ENCODE assay signal across 26 mouse cellular contexts in genomic region chr1:68049856-68050255, GRCm38 (mm10).
DNase-seq lines count a peak whose midpoint lies in the region; ATAC-seq lines count a peak whose summit lies in the region.
"Had no signal": no experiment of that assay in that cellular context is flagged by ENCODE, and none has a peak within 500 bp of the region (broad histone marks: within the 10 kb centered on the region; RNA-seq: fewer than 3 reads in every experiment).

No protein-coding gene starts in this region.

- no peak overlapping the region for H3K9ac ChIP-seq in limb, embryonic 13.5 days
- H3K9ac ChIP-seq in neural tube, embryonic 13.5 days, result no peak overlapping the region
- H3K9ac ChIP-seq in midbrain, embryonic 14.5 days (replicated peaks; ENCODE audit: low read length), result no peak overlapping the region
- H3K9ac ChIP-seq: embryonic facial prominence, embryonic 15.5 days; forebrain, embryonic 12.5 days; forebrain, postnatal 0 days; heart, embryonic 15.5 days; hindbrain, embryonic 13.5 days; limb, embryonic 12.5 days; neural tube, embryonic 15.5 days; stomach, embryonic 15.5 days had no signal

- 0 out of 2 replicates have a peak overlapping the region, but pooled peaks have one; percentile 5 for H3K4me2 ChIP-seq in limb, embryonic 13.5 days (replicated peaks)
- H3K4me2 ChIP-seq in neural tube, embryonic 13.5 days, result no peak overlapping the region
- H3K4me2 ChIP-seq in midbrain, embryonic 14.5 days (ENCODE audit: low read length), result no peak overlapping the region
- H3K4me2 ChIP-seq: embryonic facial prominence, embryonic 15.5 days; forebrain, embryonic 12.5 days; heart, embryonic 15.5 days; hindbrain, embryonic 13.5 days; limb, embryonic 12.5 days; liver, embryonic 11.5 days; neural tube, embryonic 15.5 days; stomach, embryonic 15.5 days had no signal

- WGBS in limb, embryonic 13.5 days, result 53% methylated on average over 6 of the region's 6 CpGs
- WGBS in limb, embryonic 10.5 days, result 83% methylated on average over 6 of the region's 6 CpGs
- WGBS in neural tube, embryonic 13.5 days, result 62% methylated on average over 6 of the region's 6 CpGs
- WGBS in midbrain, embryonic 14.5 days, result 56% methylated on average over 6 of the region's 6 CpGs

- ATAC-seq in limb, embryonic 13.5 days (ENCODE audit: low FRiP score, low read depth), result no peak
- no peak for ATAC-seq in neural tube, embryonic 13.5 days (ENCODE audit: low read depth)
- no peak for ATAC-seq in midbrain, embryonic 14.5 days (ENCODE audit: low FRiP score, low TSS enrichment)
- ATAC-seq: CD4-positive, CD25-positive, alpha-beta regulatory T cell, adult 4 months; forebrain, postnatal 0 days had no signal

- H3K4me1 ChIP-seq in limb, embryonic 13.5 days, result peaks cover 9% of the 10 kb centered on the region; the same call in 1 of the 2 replicates
- peaks cover 5% of the 10 kb centered on the region; the same call in 1 of the 2 replicates for H3K4me1 ChIP-seq in limb, embryonic 10.5 days
- H3K4me1 ChIP-seq in neural tube, embryonic 13.5 days (replicated peaks), result peaks cover 21% of the 10 kb centered on the region
- peaks cover 15% of the 10 kb centered on the region; the same call in 1 of the 2 replicates for H3K4me1 ChIP-seq in midbrain, embryonic 14.5 days (ENCODE audit: control insufficient read depth, insufficient read depth, low read length)
- H3K4me1 ChIP-seq: stomach, embryonic 15.5 days had no signal

- H3K27ac ChIP-seq in limb, embryonic 13.5 days, result peak overlapping the region; percentile 17; the same call in 1 of the 2 replicates
- no peak overlapping the region for H3K27ac ChIP-seq in limb, embryonic 10.5 days
- 0 out of 2 replicates have a peak overlapping the region, but pooled peaks have one; percentile 7 for H3K27ac ChIP-seq in neural tube, embryonic 13.5 days (replicated peaks)
- H3K27ac ChIP-seq in midbrain, embryonic 14.5 days (replicated peaks; ENCODE audit: low read depth, low read length), result peak overlapping the region; percentile 38; the same call in 1 of the 2 replicates
- H3K27ac ChIP-seq: embryonic facial prominence, embryonic 15.5 days; forebrain, embryonic 12.5 days; heart, embryonic 15.5 days; hindbrain, embryonic 13.5 days; limb, embryonic 12.5 days; neural tube, embryonic 15.5 days; stomach, embryonic 15.5 days had no signal

- no peak overlapping the region for H3K4me3 ChIP-seq in limb, embryonic 13.5 days
- H3K4me3 ChIP-seq in limb, embryonic 10.5 days, result no peak overlapping the region
- H3K4me3 ChIP-seq in neural tube, embryonic 13.5 days, result no peak overlapping the region
- H3K4me3 ChIP-seq in midbrain, embryonic 14.5 days (replicated peaks; ENCODE audit: low read depth, low read length), result no peak overlapping the region
- H3K4me3 ChIP-seq: embryonic facial prominence, embryonic 15.5 days; forebrain, embryonic 12.5 days; heart, embryonic 15.5 days; hindbrain, embryonic 13.5 days; limb, embryonic 12.5 days; neural tube, embryonic 15.5 days; stomach, embryonic 15.5 days had no signal

- no peaks in the 10 kb centered on the region for H3K36me3 ChIP-seq in limb, embryonic 13.5 days
- no peaks in the 10 kb centered on the region for H3K36me3 ChIP-seq in limb, embryonic 10.5 days
- no peaks in the 10 kb centered on the region for H3K36me3 ChIP-seq in neural tube, embryonic 13.5 days
- H3K36me3 ChIP-seq in midbrain, embryonic 14.5 days (ENCODE audit: control insufficient read depth, insufficient read depth, low read length), result no peaks in the 10 kb centered on the region
- H3K36me3 ChIP-seq: embryonic facial prominence, embryonic 15.5 days; forebrain, embryonic 12.5 days; heart, embryonic 15.5 days; hindbrain, embryonic 13.5 days; limb, embryonic 12.5 days; neural tube, embryonic 15.5 days; stomach, embryonic 15.5 days had no signal

- no peaks in the 10 kb centered on the region for H3K9me3 ChIP-seq in limb, embryonic 13.5 days
- no peaks in the 10 kb centered on the region for H3K9me3 ChIP-seq in limb, embryonic 10.5 days (replicated peaks)
- H3K9me3 ChIP-seq in neural tube, embryonic 13.5 days, result no peaks in the 10 kb centered on the region
- no peaks in the 10 kb centered on the region for H3K9me3 ChIP-seq in midbrain, embryonic 14.5 days (ENCODE audit: control insufficient read depth, low read length)
- H3K9me3 ChIP-seq: embryonic facial prominence, embryonic 15.5 days; forebrain, embryonic 12.5 days; heart, embryonic 15.5 days; hindbrain, embryonic 13.5 days; limb, embryonic 12.5 days; neural tube, embryonic 15.5 days; stomach, embryonic 15.5 days had no signal

- no peak for DNase-seq in limb, embryonic 10.5 days (ENCODE audit: low spot score)
- no peak for DNase-seq in neural tube, embryonic 10.5 days (ENCODE audit: extremely low spot score, low spot score)
- peak; percentile 11 for DNase-seq in midbrain, embryonic 14.5 days
- DNase-seq in adrenal gland, adult 8-10 months, result no peak
- no peak for DNase-seq in kidney, postnatal 25 days
- DNase-seq: adrenal gland, postnatal 25 days; cerebellum, adult 18-20 months; forebrain, postnatal 0 days; gastrocnemius, postnatal 10 days; heart, postnatal 36 days; kidney, adult 11 months; kidney, postnatal 14 days; lung, postnatal 36 days; right cerebral cortex, postnatal 4 days; thymus, postnatal 14 days had no signal

- H3K27me3 ChIP-seq in limb, embryonic 13.5 days, result no peaks in the 10 kb centered on the region
- H3K27me3 ChIP-seq in limb, embryonic 10.5 days (ENCODE audit: low read depth, poor library complexity, severe bottlenecking), result no peaks in the 10 kb centered on the region
- no peaks in the 10 kb centered on the region for H3K27me3 ChIP-seq in neural tube, embryonic 13.5 days
- no peaks in the 10 kb centered on the region for H3K27me3 ChIP-seq in midbrain, embryonic 14.5 days (ENCODE audit: control insufficient read depth, insufficient read depth, low read length)
- H3K27me3 ChIP-seq: embryonic facial prominence, embryonic 15.5 days; forebrain, embryonic 12.5 days; heart, embryonic 15.5 days; hindbrain, embryonic 13.5 days; limb, embryonic 12.5 days; neural tube, embryonic 15.5 days; stomach, embryonic 15.5 days had no signal
